Comparison of ENCODE assay signal across 19 mouse cellular contexts in the genomic region with DNA sequence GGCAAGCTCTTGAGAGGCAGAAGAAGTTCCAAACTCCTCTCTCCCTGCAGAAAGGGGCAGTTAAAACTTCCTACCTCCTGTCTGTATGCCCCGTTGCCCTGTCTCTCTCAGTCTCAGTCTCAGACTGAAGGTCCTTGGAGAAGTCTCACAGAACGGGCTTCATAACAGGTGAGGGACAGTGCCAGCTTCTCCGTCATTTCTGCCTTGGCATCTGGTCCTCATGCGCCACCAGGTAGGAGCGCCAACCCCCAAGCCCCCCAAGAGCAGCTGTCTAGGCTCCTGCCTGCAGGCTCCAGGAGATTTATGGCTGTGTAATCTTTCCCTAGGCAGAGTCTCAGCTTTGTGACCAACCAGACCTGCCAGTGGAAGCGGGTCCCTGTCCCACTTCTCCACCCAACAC. TPM values are rescaled to one million over a fixed set of nuclear protein-coding genes. Genes with fewer than 3 reads are reported as not detected.
DNase-seq lines count a peak whose midpoint lies in the region; ATAC-seq and TF ChIP-seq lines count a peak whose summit lies in the region.
"Had no signal": no experiment of that assay in that cellular context is flagged by ENCODE, and none has a peak within 500 bp of the region (broad histone marks: within the 10 kb centered on the region; RNA-seq: fewer than 3 reads in every experiment).

No protein-coding gene starts in this region.

- no peak overlapping the region for H3K9ac ChIP-seq in forebrain, embryonic 13.5 days
- H3K9ac ChIP-seq in heart, postnatal 0 days (replicated peaks; ENCODE audit: low read depth, low read length), result no peak overlapping the region
- no peak overlapping the region for H3K9ac ChIP-seq in heart, embryonic 11.5 days (ENCODE audit: low read depth, low read length)
- no peak overlapping the region for H3K9ac ChIP-seq in lung, embryonic 16.5 days (ENCODE audit: low read length)
- H3K9ac ChIP-seq in stomach, embryonic 16.5 days (ENCODE audit: low read length), result 0 out of 2 replicates have a peak overlapping the region, but pooled peaks have one; percentile 44
- H3K9ac ChIP-seq: neural tube, embryonic 15.5 days had no signal

- H3K9me3 ChIP-seq in forebrain, embryonic 10.5 days, result no peaks in the 10 kb centered on the region
- no peaks in the 10 kb centered on the region for H3K9me3 ChIP-seq in forebrain, embryonic 13.5 days (replicated peaks)
- H3K9me3 ChIP-seq in heart, postnatal 0 days (replicated peaks; ENCODE audit: control insufficient read depth, low read length), result no peaks in the 10 kb centered on the region
- H3K9me3 ChIP-seq in heart, embryonic 11.5 days (replicated peaks; ENCODE audit: control insufficient read depth, low read length), result no peaks in the 10 kb centered on the region
- no peaks in the 10 kb centered on the region for H3K9me3 ChIP-seq in lung, embryonic 16.5 days (ENCODE audit: control insufficient read depth, low read length)
- H3K9me3 ChIP-seq in stomach, embryonic 16.5 days (replicated peaks; ENCODE audit: control insufficient read depth, low read length), result no peaks in the 10 kb centered on the region
- H3K9me3 ChIP-seq: neural tube, embryonic 15.5 days had no signal

- H3K27ac ChIP-seq in forebrain, embryonic 10.5 days, result peak overlapping the region; percentile 58; the same call in 1 of the 2 replicates
- no peak overlapping the region for H3K27ac ChIP-seq in forebrain, embryonic 13.5 days
- H3K27ac ChIP-seq in heart, postnatal 0 days (ENCODE audit: low read depth), result peak overlapping the region; percentile 62; the same call in 1 of the 2 replicates
- no peak overlapping the region; the same call in 1 of the 2 replicates for H3K27ac ChIP-seq in heart, embryonic 11.5 days (ENCODE audit: low read depth, low read length)
- H3K27ac ChIP-seq in lung, embryonic 16.5 days (ENCODE audit: low read length), result peak overlapping the region; percentile 96
- H3K27ac ChIP-seq in stomach, embryonic 16.5 days (ENCODE audit: low read length), result peak overlapping the region; percentile 92
- H3K27ac ChIP-seq: hindbrain, postnatal 0 days; left cerebral cortex, adult 2 months had no signal

- DNase-seq in forebrain, embryonic 10.5 days (ENCODE audit: extremely low spot score, low spot score), result no peak
- no peak for DNase-seq in heart, postnatal 0 days (ENCODE audit: low spot score)
- no peak for DNase-seq in lung, adult 2 months
- no peak for DNase-seq in embryo, embryonic 11 days
- DNase-seq: cerebellum, postnatal 25 days; retina, postnatal 1 day had no signal

- no peak for TF ChIP-seq CTCF in heart, postnatal 0 days (IDR thresholded peaks at IDR 0.05; ENCODE audit: low read depth)
- no peak for TF ChIP-seq CTCF in lung, adult 2 months (IDR thresholded peaks at IDR 0.05; ENCODE audit: insufficient read depth, low read length)

- 91% methylated on average over 6 of the region's 6 CpGs for WGBS in forebrain, embryonic 10.5 days
- 95% methylated on average over 6 of the region's 6 CpGs for WGBS in forebrain, embryonic 13.5 days
- WGBS in heart, postnatal 0 days, result 91% methylated on average over 6 of the region's 6 CpGs
- 87% methylated on average over 6 of the region's 6 CpGs for WGBS in heart, embryonic 11.5 days (ENCODE audit: insufficient replicate concordance)
- WGBS in lung, embryonic 16.5 days, result 85% methylated on average over 6 of the region's 6 CpGs
- WGBS in lung, adult 2 months, result 90% methylated on average over 6 of the region's 6 CpGs
- 81% methylated on average over 6 of the region's 6 CpGs for WGBS in stomach, embryonic 16.5 days

- peaks cover 6% of the 10 kb centered on the region; the same call in 1 of the 2 replicates for H3K27me3 ChIP-seq in forebrain, embryonic 10.5 days (ENCODE audit: poor library complexity, severe bottlenecking)
- H3K27me3 ChIP-seq in forebrain, embryonic 13.5 days, result no peaks in the 10 kb centered on the region
- no peaks in the 10 kb centered on the region for H3K27me3 ChIP-seq in heart, postnatal 0 days (ENCODE audit: control insufficient read depth, insufficient read depth, low read length)
- no peaks in the 10 kb centered on the region for H3K27me3 ChIP-seq in heart, embryonic 11.5 days (ENCODE audit: control insufficient read depth, insufficient read depth, low read length)
- H3K27me3 ChIP-seq in lung, embryonic 16.5 days (ENCODE audit: control insufficient read depth, insufficient read depth, low read depth, low read length), result no peaks in the 10 kb centered on the region
- H3K27me3 ChIP-seq in stomach, embryonic 16.5 days (ENCODE audit: control insufficient read depth, insufficient read depth, low read length), result no peaks in the 10 kb centered on the region
- H3K27me3 ChIP-seq: neural tube, embryonic 15.5 days had no signal

- TF ChIP-seq EP300 in heart, postnatal 0 days (IDR thresholded peaks at IDR 0.05; ENCODE audit: low read depth), result no peak

- TF ChIP-seq POLR2A in lung, adult 2 months (IDR thresholded peaks at IDR 0.05; ENCODE audit: borderline replicate concordance, extremely low read depth, low read depth, low read length), result no peak

- H3K36me3 ChIP-seq in forebrain, embryonic 10.5 days (replicated peaks), result peaks cover 5% of the 10 kb centered on the region; the same call in 1 of the 2 replicates
- no peaks in the 10 kb centered on the region for H3K36me3 ChIP-seq in forebrain, embryonic 13.5 days (ENCODE audit: poor library complexity, severe bottlenecking)
- H3K36me3 ChIP-seq in heart, postnatal 0 days (replicated peaks; ENCODE audit: control insufficient read depth, insufficient read depth, low read length), result no peaks in the 10 kb centered on the region
- no peaks in the 10 kb centered on the region for H3K36me3 ChIP-seq in heart, embryonic 11.5 days (ENCODE audit: control insufficient read depth, insufficient read depth, low read length)
- no peaks in the 10 kb centered on the region for H3K36me3 ChIP-seq in lung, embryonic 16.5 days (ENCODE audit: control insufficient read depth, insufficient read depth, low read length)
- H3K36me3 ChIP-seq in stomach, embryonic 16.5 days (ENCODE audit: control insufficient read depth, insufficient read depth, low read length), result no peaks in the 10 kb centered on the region
- H3K36me3 ChIP-seq: neural tube, embryonic 15.5 days had no signal

- no peak overlapping the region for H3K4me2 ChIP-seq in forebrain, embryonic 13.5 days
- no peak overlapping the region for H3K4me2 ChIP-seq in heart, postnatal 0 days (ENCODE audit: low read depth, low read length)
- H3K4me2 ChIP-seq in heart, embryonic 11.5 days, result no peak overlapping the region
- no peak overlapping the region for H3K4me2 ChIP-seq in lung, embryonic 16.5 days (ENCODE audit: low read depth, low read length)
- no peak overlapping the region for H3K4me2 ChIP-seq in stomach, embryonic 16.5 days (ENCODE audit: low read depth, low read length)
- H3K4me2 ChIP-seq: neural tube, embryonic 15.5 days had no signal

- H3K4me3 ChIP-seq in forebrain, embryonic 10.5 days, result no peak overlapping the region
- H3K4me3 ChIP-seq in forebrain, embryonic 13.5 days, result no peak overlapping the region
- H3K4me3 ChIP-seq in heart, postnatal 0 days (ENCODE audit: low read depth, low read length), result no peak overlapping the region
- no peak overlapping the region for H3K4me3 ChIP-seq in heart, embryonic 11.5 days (ENCODE audit: low read depth, low read length)
- H3K4me3 ChIP-seq in lung, embryonic 16.5 days (ENCODE audit: low read length), result no peak overlapping the region
- no peak overlapping the region for H3K4me3 ChIP-seq in lung, adult 2 months (replicated peaks; ENCODE audit: extremely low read depth, low read depth, low read length)
- no peak overlapping the region for H3K4me3 ChIP-seq in stomach, embryonic 16.5 days (replicated peaks; ENCODE audit: low read length)
- H3K4me3 ChIP-seq: left cerebral cortex, adult 2 months; neural tube, embryonic 15.5 days had no signal

- ATAC-seq in forebrain, embryonic 13.5 days, result no peak
- ATAC-seq in heart, postnatal 0 days (ENCODE audit: insufficient read depth, low read depth), result no peak
- ATAC-seq in heart, embryonic 11.5 days (replicated peaks; ENCODE audit: insufficient number of reproducible peaks, low FRiP score, low TSS enrichment), result no peak
- no peak for ATAC-seq in lung, embryonic 16.5 days (ENCODE audit: low read depth)
- ATAC-seq in stomach, embryonic 16.5 days (ENCODE audit: insufficient read depth, low FRiP score), result no peak
- ATAC-seq: activated CD4-positive, CD25-positive, alpha-beta regulatory T cell, adult 4 months; hindbrain, postnatal 0 days had no signal

- H3K4me1 ChIP-seq in forebrain, embryonic 10.5 days, result peaks cover 73% of the 10 kb centered on the region
- H3K4me1 ChIP-seq in forebrain, embryonic 13.5 days, result peaks cover 64% of the 10 kb centered on the region
- peaks cover 68% of the 10 kb centered on the region for H3K4me1 ChIP-seq in heart, postnatal 0 days (ENCODE audit: control insufficient read depth, insufficient read depth)
- peaks cover 72% of the 10 kb centered on the region for H3K4me1 ChIP-seq in heart, embryonic 11.5 days (ENCODE audit: control insufficient read depth, insufficient read depth, low read length)
- peaks cover 47% of the 10 kb centered on the region for H3K4me1 ChIP-seq in lung, embryonic 16.5 days (replicated peaks; ENCODE audit: control insufficient read depth, insufficient read depth, low read length)
- peaks cover 3% of the 10 kb centered on the region for H3K4me1 ChIP-seq in lung, adult 2 months (ENCODE audit: control insufficient read depth, insufficient read depth, low read length)
- H3K4me1 ChIP-seq in stomach, embryonic 16.5 days (ENCODE audit: control insufficient read depth, insufficient read depth, low read length), result peaks cover 59% of the 10 kb centered on the region

RNA-seq across cellular contexts. Expression of a gene that starts 58.8 kb away (rescaled TPM):
- not detected in 2 replicates for polyA plus RNA-seq in forebrain, embryonic 10.5 days (2016; fragmentation: Nextera tagmentation; extraction: Ambion mirVana)
- polyA plus RNA-seq in forebrain, embryonic 13.5 days (2015; fragmentation: Nextera tagmentation; extraction: Ambion mirVana), result not detected in 2 replicates
- total RNA-seq in heart, postnatal 0 days (2014; rRNA removed; ENCODE audit: low replicate concordance), result not detected in 2 replicates
- polyA plus RNA-seq in heart, postnatal 0 days (2015; fragmentation: Nextera tagmentation; extraction: Ambion mirVana), result not detected in 2 replicates
- polyA plus RNA-seq in heart, embryonic 11.5 days (2014; fragmentation: Nextera tagmentation; extraction: Ambion mirVana), result not detected in 2 replicates
- 0.11 and 0.21 TPM in 2 replicates for polyA plus RNA-seq in lung, embryonic 16.5 days (2015; fragmentation: Nextera tagmentation; extraction: Ambion mirVana)
- polyA plus RNA-seq in lung, adult 2 months (2012; rRNA removed), result 1.1 and 1.3 TPM in 2 replicates
- polyA plus RNA-seq in stomach, embryonic 16.5 days (2015; fragmentation: Nextera tagmentation; extraction: Ambion mirVana), result 8.2 and 8.7 TPM in 2 replicates
- total RNA-seq: CH12.LX; hindbrain, postnatal 0 days; layer of hippocampus, adult 18-20 months; megakaryocyte progenitor cell, adult 5-6 weeks had no signal
- polyA plus RNA-seq: activated CD4-positive, CD25-positive, alpha-beta regulatory T cell, adult 4 months; embryonic facial prominence, embryonic 11.5 days; limb, embryonic 14.5 days; neural tube, embryonic 15.5 days had no signal

Comparison
In these comparisons a context has a peak if more than half of its experiments do, and no peak if none do; other contexts are left out.
1. H3K27ac ChIP-seq: peak in forebrain, embryonic 10.5 days (single experiment), heart, postnatal 0 days (single experiment), lung, embryonic 16.5 days (single experiment) and stomach, embryonic 16.5 days (single experiment); none in forebrain, embryonic 13.5 days (single experiment) and heart, embryonic 11.5 days (single experiment).